ENCODE assay signal across 13 mouse cellular contexts in genomic region chr6:115863340-115863841, GRCm38 (mm10). TPM values are rescaled to one million over a fixed set of nuclear protein-coding genes. Genes with fewer than 3 reads are reported as not detected.
DNase-seq lines count a peak whose midpoint lies in the region; ATAC-seq lines count a peak whose summit lies in the region.
"Had no signal": no experiment of that assay in that cellular context is flagged by ENCODE, and none has a peak within 500 bp of the region (broad histone marks: within the 10 kb centered on the region; RNA-seq: fewer than 3 reads in every experiment).

No protein-coding gene starts in this region.

- H3K27me3 ChIP-seq in kidney, embryonic 16.5 days (ENCODE audit: insufficient read depth, low read length), result no peaks in the 10 kb centered on the region
- H3K27me3 ChIP-seq: neural tube, embryonic 13.5 days had no signal

- no peak for ATAC-seq in kidney, embryonic 16.5 days (ENCODE audit: low FRiP score, low TSS enrichment)
- ATAC-seq: hindbrain, embryonic 16.5 days had no signal

- H3K9ac ChIP-seq in kidney, embryonic 16.5 days (replicated peaks; ENCODE audit: low read length), result no peak overlapping the region
- H3K9ac ChIP-seq: neural tube, embryonic 13.5 days had no signal

- H3K9me3 ChIP-seq in kidney, embryonic 16.5 days (ENCODE audit: low read length), result no peaks in the 10 kb centered on the region
- H3K9me3 ChIP-seq: neural tube, embryonic 13.5 days had no signal

- H3K4me3 ChIP-seq in kidney, embryonic 16.5 days (ENCODE audit: low read length), result no peak overlapping the region
- H3K4me3 ChIP-seq: neural tube, embryonic 13.5 days had no signal

- peak overlapping the region; percentile 66 for H3K27ac ChIP-seq in kidney, embryonic 16.5 days (ENCODE audit: low read length)
- H3K27ac ChIP-seq: neural tube, embryonic 13.5 days had no signal

- H3K4me1 ChIP-seq in kidney, embryonic 16.5 days (ENCODE audit: insufficient read depth, low read length), result peaks cover 29% of the 10 kb centered on the region
- H3K4me1 ChIP-seq: neural tube, embryonic 13.5 days had no signal

- WGBS in kidney, embryonic 16.5 days, result 55% methylated on average over 7 of the region's 7 CpGs

- no peak overlapping the region for H3K4me2 ChIP-seq in kidney, embryonic 16.5 days (replicated peaks; ENCODE audit: low read depth, low read length)
- H3K4me2 ChIP-seq: midbrain, embryonic 11.5 days; neural tube, embryonic 13.5 days had no signal

- peaks cover 8% of the 10 kb centered on the region; the same call in 1 of the 2 replicates for H3K36me3 ChIP-seq in kidney, embryonic 16.5 days (ENCODE audit: insufficient read depth, low read length)

- DNase-seq in adrenal gland, adult 2 months, result peak; percentile 52
- no peak for DNase-seq in adrenal gland, postnatal 25 days
- DNase-seq in kidney, postnatal 36 days, result no peak
- DNase-seq in right cerebral cortex, adult 18-20 months, result peak; percentile 83
- DNase-seq in right cerebral cortex, postnatal 4 days, result no peak
- DNase-seq in telencephalon, adult 2 months (ENCODE audit: low read depth, low spot score), result peak; percentile 89
- no peak for DNase-seq in spleen, postnatal 14 days (ENCODE audit: low spot score in 2 of 2)
- DNase-seq: cerebellum, postnatal 14 days; spleen, adult 18-20 months had no signal

RNA-seq across cellular contexts. Expression of gene Ift122, which starts 10.1 kb away (rescaled TPM):
- total RNA-seq in adrenal gland, adult 2 months (2021), result 10 to 100 TPM; 16.1 to 17.6 TPM
- 14.0 and 16.5 TPM in 2 replicates for polyA plus RNA-seq in adrenal gland, adult 2 months (2012; rRNA removed)
- 19.2 and 22.2 TPM in 2 replicates for total RNA-seq in adrenal gland, postnatal 25 days (2021)
- 38.4 and 40.1 TPM in 2 replicates for polyA plus RNA-seq in kidney, embryonic 16.5 days (2015; fragmentation: Nextera tagmentation; extraction: Ambion mirVana)

RNA-seq across cellular contexts. Expression of gene Mbd4, which starts 10.2 kb away (rescaled TPM):
- 1 to 10 TPM; 1.9 to 2.7 TPM for total RNA-seq in adrenal gland, adult 2 months (2021)
- 0.49 and 0.65 TPM in 2 replicates for polyA plus RNA-seq in adrenal gland, adult 2 months (2012; rRNA removed)
- total RNA-seq in adrenal gland, postnatal 25 days (2021), result 4.0 and 4.8 TPM in 2 replicates
- 18.6 and 22.0 TPM in 2 replicates for polyA plus RNA-seq in kidney, embryonic 16.5 days (2015; fragmentation: Nextera tagmentation; extraction: Ambion mirVana)

RNA-seq across cellular contexts. Expression of gene Efcab12, which starts 25.2 kb away (rescaled TPM):
- under 1 TPM; 0.66 to 0.75 TPM for total RNA-seq in adrenal gland, adult 2 months (2021)
- 0.06 and 0.13 TPM in 2 replicates for polyA plus RNA-seq in adrenal gland, adult 2 months (2012; rRNA removed)
- 1.9 TPM in 1 of 2 replicates, not detected in the other for total RNA-seq in adrenal gland, postnatal 25 days (2021)
- 2.3 and 2.8 TPM in 2 replicates for polyA plus RNA-seq in kidney, embryonic 16.5 days (2015; fragmentation: Nextera tagmentation; extraction: Ambion mirVana)

RNA-seq across cellular contexts. Expression of gene Rpl32, which starts 54.8 kb away (rescaled TPM):
- total RNA-seq in adrenal gland, adult 2 months (2021), result 1,000 to 10,000 TPM; 1,129 to 1,275 TPM
- polyA plus RNA-seq in adrenal gland, adult 2 months (2012; rRNA removed), result 61.9 and 71.3 TPM in 2 replicates
- total RNA-seq in adrenal gland, postnatal 25 days (2021), result 1,141 and 1,199 TPM in 2 replicates
- 1,760 and 1,914 TPM in 2 replicates for polyA plus RNA-seq in kidney, embryonic 16.5 days (2015; fragmentation: Nextera tagmentation; extraction: Ambion mirVana)

Comparison
In these comparisons a context has a peak if more than half of its experiments do, and no peak if none do; other contexts are left out.
1. DNase-seq: peak in adrenal gland, adult 2 months (single experiment), right cerebral cortex, adult 18-20 months (single experiment) and telencephalon, adult 2 months (single experiment); none in adrenal gland, postnatal 25 days (single experiment), kidney, postnatal 36 days (0 of 2), right cerebral cortex, postnatal 4 days (single experiment) and spleen, postnatal 14 days (0 of 2).